Mouse (Mus musculus) left cerebral cortex, postnatal 4 days (tissue): ENCODE results near the gene Tmem108. TPM values are rescaled to one million over a fixed set of nuclear protein-coding genes. Genes with fewer than 3 reads are reported as not detected.
A peak's percentile ranks its signal among the peaks of the same experiment; 100 is the strongest.

ENCODE experiments used
- DNase-seq: peaks from one replicate; pipeline ENCODE4 v3.0.0-alpha.2; 2022
- intact Hi-C: fragments of 180-260 bp; cut with DNase I; formaldehyde crosslinking; loops from one replicate; pipeline ENCODE4 v1.15.1; 2025
- total RNA-seq, 2 experiments: library from RNA; stranded (reverse); gene quantifications; 2 replicates each; pipeline ENCODE4 v1.2.3; 2021

The Tmem108 gene
- total RNA-seq, 2 experiments from 2014 or later: 58.4 to 59.7 TPM

DNA sequence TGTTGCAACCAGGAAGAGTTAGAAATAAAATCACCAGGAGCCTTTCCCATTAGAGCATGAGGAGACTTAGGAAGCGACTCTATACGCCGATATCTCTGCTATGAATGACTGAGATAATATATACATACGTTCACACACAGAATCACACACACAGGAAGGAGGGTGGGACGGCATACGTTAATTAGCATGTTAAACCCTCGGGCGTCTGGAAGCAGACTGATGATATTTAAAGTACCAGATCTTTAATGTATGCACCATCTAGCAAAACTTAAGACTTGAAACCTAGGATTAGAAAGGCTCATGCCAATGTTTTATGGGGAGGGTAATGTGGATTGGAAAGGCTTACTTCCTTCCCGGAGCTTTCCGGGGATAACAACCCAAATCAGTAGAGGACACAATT lies 119.3 kb downstream of the Tmem108 start:
- intact Hi-C loops: no loop called here
- no peak for DNase-seq

DNA sequence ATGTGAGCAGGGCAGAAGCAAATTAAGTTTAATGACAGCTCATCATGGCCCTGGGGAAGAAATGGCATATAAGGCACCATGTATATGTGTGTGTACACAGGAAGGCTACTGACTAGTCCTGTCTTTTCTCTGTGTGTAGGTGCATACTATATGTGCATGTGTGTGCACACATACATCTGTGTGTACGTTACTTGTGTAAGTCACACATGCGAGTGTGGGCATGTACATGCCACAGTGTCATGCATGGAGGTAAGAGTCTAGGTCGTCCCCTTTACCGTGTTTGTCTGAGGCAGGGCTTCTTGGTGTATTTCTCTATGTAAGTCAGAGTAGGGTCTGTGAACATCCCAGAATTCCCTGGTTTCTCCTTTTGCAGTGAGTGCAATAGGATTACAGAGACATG lies 120.3 kb downstream of the Tmem108 start:
- intact Hi-C loops: no loop called here
- DNase-seq: no peak

DNA sequence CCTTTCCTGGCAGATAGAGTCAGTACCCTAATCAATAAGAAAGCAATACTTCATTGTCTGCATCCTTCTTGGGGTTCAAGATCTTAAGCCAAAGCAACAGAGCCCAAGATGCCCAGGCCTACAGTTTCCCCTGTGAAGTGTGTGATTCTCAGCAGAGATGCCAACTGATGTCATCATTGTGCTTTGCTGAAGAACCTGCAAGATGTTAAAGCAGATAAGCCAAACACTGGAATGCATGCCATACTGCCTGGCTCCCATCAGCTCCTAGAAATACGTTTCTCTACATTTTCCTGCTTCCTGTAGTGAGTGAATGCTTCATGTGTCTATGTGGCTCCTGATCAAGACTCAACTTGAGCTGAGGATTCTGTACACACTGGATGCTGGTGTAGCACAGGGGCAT lies 122.2 kb downstream of the Tmem108 start:
- intact Hi-C loops: no loop called here
- no peak for DNase-seq

DNA sequence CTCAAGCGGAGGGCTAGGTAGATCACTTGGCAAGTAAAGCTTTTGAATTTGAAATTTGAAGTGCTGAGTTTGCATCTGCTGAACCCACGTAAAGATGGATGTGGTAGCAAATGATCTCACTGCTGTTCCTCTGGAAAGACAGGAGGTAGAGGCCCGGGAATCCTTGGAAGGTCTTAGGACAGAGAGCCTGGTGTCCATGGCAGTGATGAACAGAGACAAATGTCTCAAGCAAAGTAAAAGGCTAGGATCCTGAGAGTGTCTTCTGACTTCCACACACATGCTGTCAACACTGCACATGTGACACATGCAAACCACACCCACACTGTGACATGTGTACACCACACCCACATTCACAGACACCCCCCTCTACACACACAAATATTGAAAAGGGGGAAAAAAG lies 124.2 kb downstream of the Tmem108 start:
- intact Hi-C loops: no loop called here
- no peak for DNase-seq

DNA sequence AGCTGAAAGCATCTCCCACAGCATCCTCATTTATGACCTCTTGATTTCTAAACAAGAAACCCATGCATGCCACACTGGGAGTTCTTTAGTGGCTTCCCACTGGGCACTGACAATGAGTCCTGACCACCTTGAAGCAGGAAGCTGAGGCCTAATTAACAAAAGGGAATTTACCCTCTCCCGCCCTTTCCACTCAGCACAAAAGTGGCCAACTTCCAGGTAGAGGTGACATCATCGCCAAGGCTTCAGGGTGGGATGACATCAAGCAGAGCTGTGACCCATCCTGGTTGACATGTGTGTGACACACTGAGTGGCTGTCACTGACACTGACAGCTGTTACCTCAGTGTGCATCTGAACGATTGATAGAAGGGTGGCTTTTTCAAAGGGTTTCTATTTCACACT lies 124.8 kb downstream of the Tmem108 start:
- no peak for DNase-seq
- intact Hi-C loops: no loop called here

DNA sequence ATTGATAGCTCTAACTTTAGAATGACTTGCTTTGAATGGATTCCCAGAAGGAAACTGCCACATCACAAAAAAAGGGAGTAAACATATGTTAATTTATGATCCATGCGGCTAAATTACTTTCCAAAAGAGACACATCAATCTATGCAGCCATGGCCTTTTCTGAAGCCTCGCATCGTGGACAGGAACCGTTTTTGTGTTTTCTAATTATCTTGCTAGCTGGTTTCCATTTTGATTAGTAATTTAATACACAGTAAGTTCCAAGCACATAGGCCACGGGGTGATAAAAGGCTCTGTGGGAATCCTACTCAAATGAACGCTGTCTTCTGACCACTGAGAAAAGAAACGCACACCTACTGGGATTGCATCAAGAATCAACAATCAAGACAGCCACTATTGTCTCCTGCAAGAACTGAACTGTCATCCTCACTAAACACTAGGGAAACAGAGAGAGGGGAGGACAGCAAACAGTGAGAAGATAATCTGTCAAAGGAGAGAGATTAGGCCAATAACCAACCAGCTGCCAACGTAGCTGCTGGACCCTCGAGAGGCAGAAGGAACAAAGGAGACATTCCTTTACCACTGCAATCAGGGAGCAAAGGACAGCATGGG lies 132.7 kb downstream of the Tmem108 start:
- no peak for DNase-seq
- intact Hi-C loops: loop anchor here (10.0 kb wide), 1 partner anchor 134 kb away; no protein-coding TSS in a partner anchor

DNA sequence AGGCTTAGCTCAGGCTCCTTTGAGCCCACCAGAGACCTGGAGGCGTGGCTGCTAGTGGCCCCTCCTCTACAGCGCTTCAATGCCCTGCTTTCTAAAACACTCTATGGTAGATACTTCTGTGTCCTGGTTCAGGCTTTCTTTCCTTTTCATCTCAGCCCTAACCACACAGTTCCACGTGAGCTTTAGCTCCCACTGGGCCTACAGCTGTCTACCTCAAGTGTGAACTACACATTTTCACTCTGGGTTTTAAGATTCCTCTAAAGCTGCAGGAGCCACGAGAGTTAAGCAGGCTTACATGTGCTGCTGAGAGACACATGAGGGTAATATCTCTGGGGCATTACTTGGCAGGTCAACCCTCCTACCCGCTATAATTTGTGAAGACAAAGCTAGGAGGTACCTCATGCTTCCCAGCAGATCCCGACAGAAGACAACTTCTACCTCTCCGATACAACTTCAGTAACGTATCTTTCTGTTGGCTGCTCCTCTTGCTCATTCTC lies 134.2 kb downstream of the Tmem108 start:
- intact Hi-C loops: loop anchor here (10.0 kb wide), 1 partner anchor 133 kb away; no protein-coding TSS in a partner anchor
- no peak for DNase-seq

DNA sequence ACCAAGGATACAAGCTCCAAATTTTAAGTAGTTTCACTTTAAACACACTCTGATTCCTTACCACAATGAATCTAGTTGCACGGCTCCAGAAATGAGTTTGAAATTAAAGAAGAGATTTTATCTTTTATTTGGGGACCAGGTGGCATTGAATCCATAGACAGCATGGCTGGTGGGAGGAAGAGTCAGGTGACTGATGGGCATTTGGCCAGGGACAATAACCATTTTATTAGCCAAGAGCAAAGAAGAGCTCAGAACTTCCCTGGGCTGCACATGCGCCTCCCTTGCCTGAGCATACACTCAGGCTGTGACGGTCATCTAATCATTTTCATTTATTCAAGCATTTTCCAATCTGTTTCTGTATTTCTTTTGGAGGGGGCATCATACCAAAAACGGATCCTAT lies 135.5 kb downstream of the Tmem108 start:
- intact Hi-C loops: loop anchor here (10.0 kb wide), 1 partner anchor 131 kb away; no protein-coding TSS in a partner anchor
- no peak for DNase-seq

DNA sequence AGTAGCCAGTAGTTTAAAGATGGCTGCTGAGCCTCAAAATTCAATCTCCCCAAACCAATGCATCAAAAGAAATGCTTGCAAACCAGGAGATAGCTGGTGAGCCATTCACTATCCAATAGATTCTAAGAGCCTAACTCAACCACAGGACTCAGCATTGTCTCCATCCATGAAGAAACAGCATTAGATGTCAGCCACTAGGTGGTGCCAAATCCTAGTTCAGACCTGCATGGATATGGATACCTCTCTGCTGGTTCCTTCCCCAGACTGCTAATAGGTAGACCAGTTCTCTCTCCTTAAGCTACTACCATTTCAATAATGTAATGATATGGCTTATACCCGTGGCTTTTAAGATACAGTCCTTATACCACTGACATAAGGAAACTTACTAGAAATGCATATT lies 137.0 kb downstream of the Tmem108 start:
- DNase-seq: peak; percentile 68
- intact Hi-C loops: loop anchor here (2.0 to 10.0 kb wide), 2 partner anchors 130 to 136 kb away; partner anchors contain the start of gene Tmem108

DNA sequence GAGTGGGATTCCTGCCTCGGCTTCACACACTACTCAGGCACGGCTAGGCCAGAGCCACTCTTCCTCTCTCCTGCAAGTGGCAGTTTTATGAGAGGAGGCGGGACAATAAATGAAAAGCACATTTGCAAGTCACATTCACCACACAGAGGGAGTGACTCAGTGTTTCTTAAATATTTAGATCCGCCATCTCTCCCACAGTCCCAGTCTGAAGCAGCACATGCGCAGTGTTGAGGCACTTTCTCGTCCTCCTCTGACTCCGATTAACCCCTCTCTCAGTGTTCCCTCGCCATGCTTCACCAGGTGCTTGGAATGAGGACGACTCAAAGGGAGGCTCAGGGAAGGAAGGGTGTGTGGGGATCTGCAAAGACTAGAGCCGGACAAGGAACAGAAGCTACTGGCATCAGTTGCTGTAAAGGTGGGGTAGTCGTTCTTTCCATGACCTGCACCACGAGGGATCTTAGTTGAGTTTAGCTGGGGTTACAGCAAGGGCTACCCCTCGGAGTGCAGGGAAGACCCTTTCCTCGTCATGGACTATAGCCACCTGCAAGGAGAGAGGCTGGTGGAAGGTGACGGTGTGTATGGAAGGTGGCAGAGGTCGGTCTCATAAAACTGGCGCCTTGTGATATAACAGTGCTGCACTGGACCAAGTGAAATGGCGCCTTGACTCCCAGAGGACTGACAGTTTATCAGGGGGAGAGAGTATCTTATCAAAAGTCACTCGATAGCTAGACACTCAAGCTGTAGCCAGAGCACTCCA lies 137.9 kb downstream of the Tmem108 start:
- DNase-seq: no peak
- intact Hi-C loops: loop anchor here (2.0 to 10.0 kb wide), 2 partner anchors 129 to 137 kb away; partner anchors contain the start of gene Tmem108

DNA sequence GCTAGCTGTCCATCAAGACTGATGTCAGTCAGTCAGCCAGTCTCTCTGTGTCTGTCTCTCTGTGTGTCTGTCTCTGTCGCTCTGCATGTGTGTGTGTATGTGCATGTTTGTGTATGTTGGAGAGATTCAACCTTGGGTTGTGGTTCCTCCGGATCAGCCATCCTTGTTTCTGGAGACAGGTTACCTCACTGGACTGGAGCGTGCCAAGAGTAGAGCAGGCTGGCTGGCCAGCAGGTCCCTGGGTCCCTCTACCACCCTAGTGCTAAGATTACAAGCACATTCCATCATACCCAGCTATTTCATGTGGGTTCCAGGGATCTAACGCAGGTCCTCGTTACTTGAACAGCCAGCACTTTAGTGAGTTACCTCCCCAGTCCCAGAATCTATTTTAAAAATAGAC lies 138.6 kb downstream of the Tmem108 start:
- intact Hi-C loops: loop anchor here (10.0 kb wide), 1 partner anchor 128 kb away; no protein-coding TSS in a partner anchor

DNA sequence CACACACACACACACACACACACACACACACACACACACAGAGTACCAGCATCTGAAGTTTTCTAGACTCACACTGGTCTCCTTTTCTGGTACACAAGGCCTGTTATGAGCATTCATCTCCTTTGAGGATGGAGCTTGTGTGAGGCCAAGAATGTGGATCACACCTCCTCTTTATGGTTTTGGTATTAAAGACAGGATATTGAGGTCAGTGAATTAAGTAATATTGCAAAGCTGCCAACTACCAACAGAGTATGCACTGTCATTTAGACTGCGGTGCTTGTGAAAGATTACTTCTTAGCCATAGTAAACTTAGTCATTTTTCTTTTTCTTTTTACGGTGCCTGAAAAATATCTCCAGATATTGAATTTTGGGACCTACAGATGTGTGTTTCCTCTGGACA lies 139.8 kb downstream of the Tmem108 start:
- DNase-seq: no peak

More for the DNA sequence above, 138.6 kb downstream of the Tmem108 start:
- no peak for DNase-seq

DNA sequence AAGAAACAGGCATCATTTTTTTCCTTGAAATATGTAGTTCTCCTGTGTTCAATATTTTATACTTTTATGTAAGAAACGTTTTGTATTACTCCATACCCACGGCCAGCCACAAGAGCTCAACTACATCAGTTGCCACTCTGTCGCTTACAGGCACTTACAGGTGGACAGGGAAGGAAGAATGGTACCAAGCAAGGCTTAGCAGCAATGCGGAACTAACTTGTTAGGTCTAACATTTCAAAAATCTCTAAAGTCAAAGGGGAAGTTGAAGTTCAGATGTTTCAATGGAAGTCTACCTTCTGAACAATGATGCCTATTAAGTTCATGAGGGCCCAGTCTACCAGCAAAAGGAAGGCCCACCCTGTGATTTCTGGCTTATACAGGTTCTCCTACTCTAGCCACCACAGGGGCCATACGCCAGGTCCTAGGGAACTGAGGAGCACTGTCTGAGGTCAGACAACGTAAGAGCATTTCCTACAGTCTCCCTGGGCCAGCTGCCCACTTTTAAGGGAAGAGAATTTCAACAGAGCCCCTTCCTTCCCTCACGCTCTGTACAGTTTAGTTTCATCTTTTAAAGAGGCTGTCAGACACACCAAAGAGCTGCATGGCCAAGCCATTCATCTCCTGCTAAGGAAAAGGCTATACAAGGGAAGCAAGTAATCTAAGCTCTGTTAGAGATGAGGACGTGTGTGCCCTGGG lies 141.0 kb downstream of the Tmem108 start:
- intact Hi-C loops: loop anchor here (10.0 kb wide), 1 partner anchor 126 kb away; no protein-coding TSS in a partner anchor
- DNase-seq: no peak

More for the DNA sequence above, 139.8 kb downstream of the Tmem108 start:
- intact Hi-C loops: loop anchor here (10.0 kb wide), 1 partner anchor 127 kb away; no protein-coding TSS in a partner anchor

DNA sequence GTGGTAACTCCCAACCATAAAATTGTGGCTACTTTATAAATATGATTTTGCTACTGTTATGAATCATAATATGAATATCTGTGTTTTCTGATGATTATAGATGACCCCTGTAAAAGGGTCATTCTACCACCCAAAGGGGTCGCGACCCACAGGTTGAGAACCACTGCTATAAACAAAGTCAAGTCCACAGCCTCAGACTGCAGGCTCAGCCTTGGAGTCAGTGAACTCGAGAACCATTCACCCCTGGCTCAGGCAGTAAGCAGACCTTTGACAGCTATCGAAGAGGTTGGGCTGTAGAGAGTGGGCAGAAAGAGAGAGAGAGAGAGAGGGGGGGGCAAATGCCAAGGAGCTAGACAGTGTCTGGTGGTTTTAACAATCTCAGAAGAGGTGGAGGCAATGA lies 147.4 kb downstream of the Tmem108 start:
- no peak for DNase-seq
- intact Hi-C loops: no loop called here

DNA sequence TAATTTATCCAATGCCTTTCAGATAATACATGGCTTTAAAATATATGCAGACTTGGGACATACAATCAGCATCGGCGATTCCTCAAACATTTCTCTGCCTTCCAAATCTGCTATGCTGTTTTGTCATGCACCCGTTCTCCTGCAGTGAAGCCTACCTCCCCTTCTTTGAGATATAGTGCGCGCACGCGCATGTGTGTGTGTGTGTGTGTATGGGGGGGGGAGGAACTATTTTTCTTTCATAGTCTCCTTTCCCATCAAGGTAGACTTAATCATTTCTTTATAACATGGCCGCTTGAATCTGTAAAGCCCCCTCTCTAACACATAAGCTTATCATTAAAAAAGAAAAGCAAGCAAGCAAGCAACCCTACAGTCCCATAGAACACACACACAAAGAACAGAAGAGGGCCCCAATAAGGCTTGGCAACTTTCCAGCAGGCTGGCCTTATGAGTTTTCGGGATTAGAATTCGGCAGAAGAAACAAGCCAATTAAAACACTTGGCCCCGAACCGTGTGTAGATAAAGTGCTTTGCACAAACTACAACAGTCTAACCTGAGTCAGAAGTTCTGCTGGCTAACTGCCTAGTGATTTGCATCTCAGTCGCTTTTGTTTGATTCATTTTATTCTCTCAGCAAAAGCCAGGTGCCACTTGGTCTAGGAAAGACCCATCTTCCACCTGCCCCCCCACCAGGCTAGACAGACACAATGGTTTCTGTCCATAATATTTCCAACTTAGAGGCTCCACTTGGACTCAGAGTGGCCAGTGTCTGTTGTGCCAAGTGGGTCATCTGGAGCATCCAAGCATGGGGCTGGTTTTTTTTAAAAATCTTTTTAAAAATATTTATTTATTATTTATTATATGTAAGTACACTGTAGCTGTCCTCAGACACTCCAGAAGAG lies 153.2 kb downstream of the Tmem108 start:
- intact Hi-C loops: no loop called here
- no peak for DNase-seq

DNA sequence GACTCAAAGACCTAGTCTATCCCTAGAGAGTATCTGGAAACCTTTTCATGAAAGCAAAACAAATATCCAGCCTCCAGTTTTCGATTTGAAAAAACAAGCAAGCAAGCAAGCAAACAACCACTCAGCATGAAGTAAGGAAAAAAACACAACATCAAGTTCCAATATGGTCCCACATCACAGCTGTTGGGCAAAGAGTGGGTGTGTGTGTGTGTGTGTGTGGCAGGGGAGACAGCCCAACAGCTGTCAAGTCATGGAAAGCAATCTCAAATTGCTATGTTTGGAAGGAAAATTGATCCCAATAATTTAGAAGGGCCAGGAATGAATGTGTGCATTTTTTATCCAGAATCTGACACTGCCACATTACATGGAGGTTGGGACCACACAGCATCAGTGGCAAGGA lies 155.6 kb downstream of the Tmem108 start:
- intact Hi-C loops: no loop called here
- no peak for DNase-seq

DNA sequence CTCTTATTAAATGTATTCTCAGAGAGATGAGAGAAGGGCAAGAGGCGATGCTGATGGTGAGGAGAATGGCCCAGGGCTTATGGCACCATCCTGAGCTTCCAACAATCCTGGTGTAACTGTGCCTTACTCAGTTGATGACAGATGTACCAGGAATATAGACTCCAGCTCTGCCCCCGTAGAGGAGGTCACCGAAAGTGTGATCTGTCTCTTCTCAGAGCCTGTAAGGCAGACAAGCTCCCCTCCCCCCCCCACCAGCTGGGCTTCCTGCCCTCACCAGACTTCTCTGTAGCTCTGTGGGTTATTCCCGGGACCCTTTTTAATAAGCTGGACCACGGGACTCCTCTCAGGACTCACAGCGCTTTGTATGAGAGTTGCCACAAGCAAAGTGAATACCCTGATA lies 157.8 kb downstream of the Tmem108 start:
- intact Hi-C loops: no loop called here
- no peak for DNase-seq

DNA sequence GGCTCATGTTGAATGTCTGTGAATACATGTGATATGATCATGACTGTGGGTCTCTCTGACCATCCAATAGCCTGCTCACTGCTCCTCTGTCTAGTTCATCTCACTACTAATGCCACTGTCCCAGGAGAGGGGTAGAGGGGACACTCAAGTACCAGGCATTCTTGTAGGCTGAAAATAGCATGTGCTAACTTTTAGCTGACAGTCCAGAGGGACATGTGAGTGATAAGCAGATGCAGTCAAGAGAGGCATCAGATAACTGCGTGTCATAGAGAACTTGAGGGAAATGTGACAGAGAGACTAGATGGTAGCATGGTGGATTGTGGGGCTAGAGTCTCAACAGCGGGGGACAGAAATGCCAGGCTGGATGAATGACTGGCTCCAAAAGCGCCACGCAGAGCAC lies 159.8 kb downstream of the Tmem108 start:
- no peak for DNase-seq
- intact Hi-C loops: no loop called here

DNA sequence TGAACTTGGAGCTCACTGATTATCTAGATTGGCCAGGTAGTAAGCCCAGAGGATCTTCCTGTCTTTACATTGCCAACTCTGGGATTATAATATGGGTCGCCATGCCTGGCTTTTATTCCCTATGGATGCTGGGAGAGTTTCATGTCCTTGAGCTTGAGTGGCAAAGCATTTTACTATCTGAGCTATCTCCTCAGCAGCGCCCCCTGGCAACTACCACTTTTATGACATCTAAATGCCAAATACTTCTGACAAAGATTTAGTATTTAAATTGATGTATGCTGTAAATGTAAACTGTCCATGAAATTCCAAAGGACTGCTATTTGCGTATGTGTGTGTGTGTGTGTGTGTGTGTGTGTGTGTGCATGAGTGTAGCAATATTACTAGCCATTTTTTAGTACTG lies 160.8 kb downstream of the Tmem108 start:
- peak; percentile 25 for DNase-seq
- intact Hi-C loops: no loop called here

DNA sequence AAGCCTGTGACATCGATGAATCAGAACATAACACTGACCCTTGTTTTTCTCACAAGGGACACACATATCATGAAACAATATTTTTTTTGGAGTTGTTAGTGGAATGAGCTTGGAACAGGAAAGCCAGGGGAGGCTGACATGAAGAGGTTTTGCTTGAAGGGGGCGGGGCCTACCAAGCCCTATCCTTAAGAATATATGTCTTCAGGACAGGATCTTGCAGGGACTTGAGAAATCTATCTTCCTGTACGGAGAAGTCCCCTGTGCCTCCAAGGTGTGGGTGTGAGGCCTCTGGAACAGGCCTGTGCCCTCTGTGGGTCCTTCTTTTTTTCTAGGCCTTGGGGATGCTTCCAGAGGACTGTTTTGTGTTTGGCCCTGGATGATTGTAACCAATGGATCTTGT lies 161.7 kb downstream of the Tmem108 start:
- no peak for DNase-seq

More for the DNA sequence above, 161.7 kb downstream of the Tmem108 start:
- intact Hi-C loops: no loop called here
